Mouse (Mus musculus) cerebellum, adult 9-10 months (tissue): ENCODE results near the gene Robo2.
"Not testable (repeated sequence)": the region's sequence is repeated elsewhere in the genome, so short reads cannot be mapped to it uniquely, and the experiment has no call there.

Experiments used
- DNase-seq: peaks from one replicate; pipeline ENCODE4 v3.0.0; 2022

Gene Robo2

GRCm38 (mm10) chr16:74200024-74200703 is 211.5 kb downstream of the Robo2 start:
- no peak for DNase-seq

GRCm38 (mm10) chr16:74192979-74193554 is 218.6 kb downstream of the Robo2 start:
- DNase-seq = no peak

- no peak for DNase-seq
Observed at GRCm38 (mm10) chr16:74191621-74192020, 220.0 kb downstream of the Robo2 start.

GRCm38 (mm10) chr16:74182509-74183113 is 229.0 kb downstream of the Robo2 start:
- DNase-seq = no peak

- no peak for DNase-seq
Observed at GRCm38 (mm10) chr16:74172673-74173072, 239.0 kb downstream of the Robo2 start.

- DNase-seq = no peak
Observed at GRCm38 (mm10) chr16:74169642-74170041, 242.0 kb downstream of the Robo2 start.

- no peak for DNase-seq
Observed at GRCm38 (mm10) chr16:74169121-74169520, 242.5 kb downstream of the Robo2 start.

- DNase-seq = no peak
Observed at GRCm38 (mm10) chr16:74167832-74168231, 243.8 kb downstream of the Robo2 start.

GRCm38 (mm10) chr16:74162041-74162440 is 249.6 kb downstream of the Robo2 start:
- DNase-seq = no peak

GRCm38 (mm10) chr16:74159189-74159588 is 252.4 kb downstream of the Robo2 start:
- DNase-seq = no peak

GRCm38 (mm10) chr16:74136181-74136580 is 275.4 kb downstream of the Robo2 start:
- DNase-seq = no peak

GRCm38 (mm10) chr16:74132833-74133232 is 278.8 kb downstream of the Robo2 start:
- no peak for DNase-seq

- no peak for DNase-seq
Observed at GRCm38 (mm10) chr16:74131370-74131769, 280.3 kb downstream of the Robo2 start.

- no peak for DNase-seq
Observed at GRCm38 (mm10) chr16:74128443-74128983, 283.1 kb downstream of the Robo2 start.

GRCm38 (mm10) chr16:74113155-74113554 is 298.5 kb downstream of the Robo2 start:
- no peak for DNase-seq

- no peak for DNase-seq
Observed at GRCm38 (mm10) chr16:74111101-74111500, 300.5 kb downstream of the Robo2 start.

GRCm38 (mm10) chr16:74104449-74104848 is 307.2 kb downstream of the Robo2 start:
- not testable (repeated sequence) for DNase-seq

GRCm38 (mm10) chr16:74092997-74093801 is 318.4 kb downstream of the Robo2 start:
- no peak for DNase-seq

GRCm38 (mm10) chr16:74089951-74090350 is 321.7 kb downstream of the Robo2 start:
- DNase-seq = no peak

- no peak for DNase-seq
Observed at GRCm38 (mm10) chr16:74084188-74084587, 327.4 kb downstream of the Robo2 start.

GRCm38 (mm10) chr16:74072671-74073070 is 339.0 kb downstream of the Robo2 start:
- DNase-seq = no peak

- DNase-seq = no peak
Observed at GRCm38 (mm10) chr16:74070628-74071027, 341.0 kb downstream of the Robo2 start.

GRCm38 (mm10) chr16:74065958-74066357 is 345.7 kb downstream of the Robo2 start:
- DNase-seq = no peak
